Mouse (Mus musculus) heart, embryonic 13.5 days (tissue): ENCODE measurements around the gene Dhrs13. TPM values are rescaled to one million over a fixed set of nuclear protein-coding genes. Genes with fewer than 3 reads are reported as not detected.
A peak's percentile ranks its signal among the peaks of the same experiment; 100 is the strongest.
"Not testable (repeated sequence)": the region's sequence is repeated elsewhere in the genome, so short reads cannot be mapped to it uniquely, and the experiment has no call there.

Experiments
- ATAC-seq: fragments of 200-750 bp; cut with Nextera tagmentation; 2 replicates; pipeline ENCODE4 v1.8.0; 2017; ENCODE audit warnings: moderate TSS enrichment; ENCODE audit not compliant: insufficient number of reproducible peaks, low FRiP score, low TSS enrichment; ENCODE audit errors: extremely low read depth
- H3K27ac ChIP-seq: fragments of 300-500 bp; sonication (generic); replicated peaks from 2 replicates; pipeline ENCODE4 v1.5.1; 2015; ENCODE audit warnings: moderate library complexity, mild to moderate bottlenecking, inconsistent platforms
- H3K27me3 ChIP-seq: fragments of 300-500 bp; sonication (generic); replicated peaks from 2 replicates; pipeline ENCODE4 v1.6.1; 2015; ENCODE audit warnings: mild to moderate bottlenecking, inconsistent platforms
- H3K36me3 ChIP-seq: fragments of 300-500 bp; sonication (generic); 2 replicates; pipeline ENCODE4 v1.6.1; 2015; ENCODE audit warnings: mild to moderate bottlenecking, inconsistent platforms
- H3K4me1 ChIP-seq: fragments of 300-500 bp; sonication (generic); 2 replicates; pipeline ENCODE4 v1.6.1; 2015; ENCODE audit warnings: inconsistent platforms
- H3K4me2 ChIP-seq: fragments of 300-500 bp; sonication (generic); 2 replicates; pipeline ENCODE4 v1.6.1; 2015; ENCODE audit warnings: inconsistent platforms, mild to moderate bottlenecking, moderate library complexity
- H3K4me3 ChIP-seq: fragments of 300-500 bp; sonication (generic); 2 replicates; pipeline ENCODE4 v1.5.1; 2015; ENCODE audit warnings: moderate library complexity, mild to moderate bottlenecking, inconsistent platforms
- H3K9ac ChIP-seq: fragments of 300-500 bp; sonication (generic); 2 replicates; pipeline ENCODE4 v1.6.1; 2015; ENCODE audit warnings: inconsistent platforms, mild to moderate bottlenecking, moderate library complexity
- H3K9me3 ChIP-seq: fragments of 300-500 bp; sonication (generic); 2 replicates; pipeline ENCODE4 v1.6.1; 2016; ENCODE audit warnings: inconsistent platforms
- WGBS: fragments of 180-500 bp; shearing (Covaris S2); methylation state at CpG from one replicate; pipeline ENCODE4 v1.1.7; 2015; ENCODE audit warnings: mixed read lengths; 5-methylcytosine and 5-hydroxymethylcytosine counted together
- polyA plus RNA-seq: library from polyadenylated mRNA; unstranded; fragments of >200 nt; fragmentation: Nextera tagmentation; extraction: Ambion mirVana; gene quantifications from 2 replicates; pipeline ENCODE4 v1.2.1, GENCODE M21; 2015

Gene Dhrs13
- polyA plus RNA-seq, 1 experiment from 2014 or later, result 13.2 TPM

DNA sequence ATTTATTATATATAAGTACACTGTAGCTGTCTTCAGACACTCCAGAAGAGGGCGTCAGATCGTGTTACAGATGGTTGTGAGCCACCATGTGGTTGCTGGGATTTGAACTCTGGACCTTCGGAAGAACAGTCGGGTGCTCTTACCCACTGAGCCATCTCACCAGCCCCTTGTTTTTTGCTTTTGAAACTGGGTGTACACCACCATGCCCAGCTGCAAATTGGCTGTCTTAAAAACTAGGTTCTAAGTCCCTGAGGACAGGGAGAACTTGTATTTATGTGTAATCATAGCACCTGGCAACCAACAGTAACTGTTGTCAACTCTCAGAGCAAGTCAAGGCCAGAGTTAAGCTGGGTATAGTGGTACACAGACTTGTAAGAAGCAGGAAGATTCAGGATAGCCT, 16.6 kb downstream of the Dhrs13 start:
- H3K4me1 ChIP-seq, result peaks cover 17% of the 10 kb centered on the region
- H3K27me3 ChIP-seq, ATAC-seq, H3K4me3 ChIP-seq, H3K4me2 ChIP-seq, H3K9ac ChIP-seq, H3K9me3 ChIP-seq, H3K27ac ChIP-seq: not testable (repeated sequence)
- 81% methylated on average over 3 of the region's 4 CpGs for WGBS
- H3K36me3 ChIP-seq, result peaks cover 48% of the 10 kb centered on the region

DNA sequence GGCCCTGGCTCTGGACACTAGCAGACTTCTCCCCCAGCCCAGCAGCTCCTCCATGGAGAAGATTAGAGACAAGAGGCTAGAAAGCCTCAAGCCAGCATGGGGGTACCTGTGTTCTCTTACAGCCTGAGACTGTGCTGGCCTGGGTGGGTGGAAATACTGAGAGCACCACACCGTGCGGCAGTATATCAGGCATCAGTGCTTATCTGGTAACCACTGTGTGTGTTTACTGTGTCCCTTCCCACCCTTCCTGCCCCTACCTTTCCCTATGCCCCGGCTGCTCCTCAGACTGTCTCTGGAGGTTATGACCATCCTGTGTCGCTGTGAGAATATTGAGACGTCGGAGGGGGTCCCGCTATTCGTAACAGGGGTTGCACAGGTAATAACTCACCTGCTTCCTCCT, 21.0 kb downstream of the Dhrs13 start:
- Histone ChIP-seq H3K4me3 (no peak overlapping the region), H3K9ac (no peak overlapping the region), H3K4me1 (no peaks in the 10 kb centered on the region), H3K27me3 (no peaks in the 10 kb centered on the region), H3K4me2 (no peak overlapping the region), H3K36me3 (peaks cover 77% of the 10 kb centered on the region), H3K9me3 (no peaks in the 10 kb centered on the region), H3K27ac (no peak overlapping the region)
- WGBS, result 77% methylated on average over 8 of the region's 8 CpGs
- ATAC-seq, result no peak

DNA sequence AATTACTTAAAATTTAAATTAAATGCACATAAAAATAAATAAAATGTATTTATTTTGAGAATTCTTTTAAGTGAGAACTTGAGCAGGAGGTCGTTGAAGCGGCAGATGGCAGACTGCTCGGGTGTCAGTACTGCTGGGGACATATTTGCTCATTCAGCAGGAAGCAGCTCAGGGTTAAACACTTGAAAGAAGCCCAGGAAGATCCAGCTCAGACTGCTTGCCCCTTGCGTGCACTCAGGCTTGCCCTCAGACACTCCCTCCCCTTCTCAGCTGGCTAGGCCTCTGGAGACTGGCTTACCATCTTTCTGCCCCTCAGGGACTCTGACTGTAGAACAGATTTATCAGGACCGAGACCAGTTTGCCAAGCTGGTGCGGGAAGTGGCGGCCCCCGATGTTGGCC, 24.9 kb downstream of the Dhrs13 start:
- Histone ChIP-seq H3K4me1 (peaks cover 7% of the 10 kb centered on the region), H3K9ac (no peak overlapping the region), H3K27me3 (no peaks in the 10 kb centered on the region), H3K4me3 (no peak overlapping the region), H3K27ac (no peak overlapping the region), H3K36me3 (peaks cover 72% of the 10 kb centered on the region), H3K9me3 (no peaks in the 10 kb centered on the region), H3K4me2 (no peak overlapping the region)
- no peak for ATAC-seq
- WGBS, result 84% methylated on average over 8 of the region's 8 CpGs

DNA sequence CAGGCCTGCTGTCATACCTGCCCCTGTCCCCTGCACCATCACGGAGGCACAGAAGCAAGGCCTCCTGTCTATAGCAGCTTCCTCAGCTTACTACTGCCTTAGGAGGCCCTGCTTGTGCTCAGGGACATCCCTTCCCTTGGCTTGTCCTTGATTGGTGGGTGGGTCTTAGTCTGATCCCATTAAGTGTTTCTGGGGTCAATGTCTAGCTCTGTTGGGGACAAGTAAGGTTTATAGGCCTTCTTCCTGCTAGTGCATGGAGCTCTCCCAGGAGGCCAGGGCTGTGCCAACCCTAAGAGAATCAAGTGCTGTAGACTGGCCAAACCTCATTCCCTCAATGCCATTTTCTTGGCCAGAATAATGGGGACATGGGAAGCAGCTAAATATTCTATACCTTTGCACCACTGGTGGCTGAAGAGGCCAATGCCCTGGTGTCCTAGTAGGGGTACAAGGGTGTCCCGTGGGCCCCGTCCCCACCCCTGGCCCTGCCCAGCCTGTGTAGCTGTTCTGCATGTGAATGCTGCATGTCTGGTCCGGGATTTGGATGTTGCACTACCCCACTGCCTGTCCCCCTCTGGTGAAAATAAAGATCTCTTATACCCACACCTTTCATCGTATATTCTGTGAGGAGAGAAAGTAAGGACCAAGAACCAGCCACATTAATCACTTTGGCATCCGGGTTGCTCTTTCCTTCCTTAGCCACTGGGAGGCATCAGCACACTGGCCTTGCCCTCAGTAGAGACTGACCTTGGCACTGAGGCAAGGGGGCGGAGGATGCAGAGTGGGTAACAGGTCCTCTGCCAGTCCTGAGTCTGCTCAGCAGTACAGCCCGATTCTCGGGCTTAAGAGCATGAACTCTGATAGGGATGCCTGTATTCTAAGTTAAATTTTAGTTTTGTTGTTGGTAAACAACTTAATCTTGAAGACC, 28.0 kb downstream of the Dhrs13 start:
- 44% methylated on average over 9 of the region's 9 CpGs for WGBS
- no peaks in the 10 kb centered on the region for H3K9me3 ChIP-seq
- peaks cover 48% of the 10 kb centered on the region for H3K36me3 ChIP-seq
- H3K27ac ChIP-seq, result no peak overlapping the region
- no peak overlapping the region for H3K9ac ChIP-seq
- H3K27me3 ChIP-seq, result no peaks in the 10 kb centered on the region
- H3K4me2 ChIP-seq, result no peak overlapping the region
- H3K4me1 ChIP-seq, result peaks cover 7% of the 10 kb centered on the region
- peak; percentile 51; the same call in 1 of the 2 replicates for ATAC-seq
- H3K4me3 ChIP-seq, result no peak overlapping the region

- Histone ChIP-seq H3K36me3 (peaks cover 25% of the 10 kb centered on the region), H3K9me3 (no peaks in the 10 kb centered on the region), H3K4me1 (peaks cover 7% of the 10 kb centered on the region), H3K9ac (no peak overlapping the region), H3K27me3 (no peaks in the 10 kb centered on the region), H3K4me2 (no peak overlapping the region), H3K4me3 (no peak overlapping the region), H3K27ac (no peak overlapping the region)
- ATAC-seq, result no peak
- WGBS, result 83% methylated on average over 1 of the region's 1 CpGs
Measured at GRCm38 (mm10) chr11:78062563-78062962, 30.5 kb downstream of the Dhrs13 start.

DNA sequence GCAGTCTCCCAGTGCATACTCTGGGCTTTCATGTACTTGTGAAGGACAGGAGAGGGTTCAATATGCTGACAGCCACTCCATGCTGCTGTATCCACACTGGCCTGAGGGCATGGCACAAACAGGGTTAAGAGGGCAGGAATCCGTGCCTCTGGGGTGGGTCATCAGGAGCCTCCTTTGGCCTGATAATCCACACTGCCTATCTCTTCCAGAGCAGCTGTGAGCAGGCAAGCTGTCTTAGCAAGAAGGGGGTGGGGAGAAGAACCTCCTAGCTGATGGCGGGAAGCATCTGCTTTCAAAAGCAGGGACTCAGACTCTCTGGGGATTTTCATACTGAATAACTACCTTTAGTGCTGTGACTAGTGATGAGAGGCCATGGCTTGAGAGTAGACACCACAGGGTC, 33.8 kb downstream of the Dhrs13 start:
- Histone ChIP-seq H3K9me3 (no peaks in the 10 kb centered on the region), H3K4me2 (no peak overlapping the region), H3K27ac (no peak overlapping the region), H3K4me3 (no peak overlapping the region), H3K4me1 (peaks cover 11% of the 10 kb centered on the region), H3K27me3 (no peaks in the 10 kb centered on the region), H3K36me3 (0 out of 2 replicates have a peak, but pooled peaks cover 2% of the 10 kb centered on the region), H3K9ac (no peak overlapping the region; the same call in 1 of the 2 replicates)
- 27% methylated on average over 2 of the region's 2 CpGs for WGBS
- ATAC-seq, result peak; percentile 37; the same call in 1 of the 2 replicates

- no peak overlapping the region for H3K4me2 ChIP-seq
- no peak overlapping the region for H3K9ac ChIP-seq
- H3K27ac ChIP-seq, result no peak overlapping the region
- no peaks in the 10 kb centered on the region for H3K27me3 ChIP-seq
- ATAC-seq, result no peak
- H3K36me3 ChIP-seq, result 0 out of 2 replicates have a peak, but pooled peaks cover 4% of the 10 kb centered on the region
- H3K4me1 ChIP-seq, result peaks cover 11% of the 10 kb centered on the region
- H3K9me3 ChIP-seq, result no peaks in the 10 kb centered on the region
- WGBS, result 34% methylated on average over 2 of the region's 2 CpGs
- no peak overlapping the region for H3K4me3 ChIP-seq
Measured at GRCm38 (mm10) chr11:78066641-78067040, 34.6 kb downstream of the Dhrs13 start.

GRCm38 (mm10) chr11:78067566-78067965, 35.5 kb downstream of the Dhrs13 start:
- Histone ChIP-seq H3K36me3 (peaks cover 12% of the 10 kb centered on the region), H3K4me2 (no peak overlapping the region), H3K4me1 (peaks cover 11% of the 10 kb centered on the region), H3K4me3 (no peak overlapping the region), H3K9ac (no peak overlapping the region), H3K27me3 (no peaks in the 10 kb centered on the region), H3K9me3 (no peaks in the 10 kb centered on the region), H3K27ac (no peak overlapping the region; the same call in 1 of the 2 replicates)
- ATAC-seq, result no peak
- 74% methylated on average over 5 of the region's 5 CpGs for WGBS

- no peak for ATAC-seq
- H3K36me3 ChIP-seq, result peaks cover 28% of the 10 kb centered on the region
- 70% methylated on average over 5 of the region's 5 CpGs for WGBS
- peaks cover 20% of the 10 kb centered on the region for H3K4me1 ChIP-seq
- H3K27me3 ChIP-seq, result no peaks in the 10 kb centered on the region
- no peak overlapping the region for H3K4me2 ChIP-seq
- H3K4me3 ChIP-seq, result no peak overlapping the region
- H3K9me3 ChIP-seq, result no peaks in the 10 kb centered on the region
- H3K27ac ChIP-seq, result no peak overlapping the region
- H3K9ac ChIP-seq, result peak overlapping the region; percentile 50; the same call in 1 of the 2 replicates
Measured at GRCm38 (mm10) chr11:78069130-78069529, 37.0 kb downstream of the Dhrs13 start.

- H3K27ac ChIP-seq, result peak overlapping the region; percentile 28; the same call in 1 of the 2 replicates
- WGBS, result 30% methylated on average over 6 of the region's 6 CpGs
- H3K4me1 ChIP-seq, result peaks cover 20% of the 10 kb centered on the region
- H3K9me3 ChIP-seq, result no peaks in the 10 kb centered on the region
- H3K4me3 ChIP-seq, result no peak overlapping the region
- peaks cover 33% of the 10 kb centered on the region for H3K36me3 ChIP-seq
- 0 out of 2 replicates have a peak, but pooled peaks have one; percentile 38 for ATAC-seq
- peak overlapping the region; percentile 50 for H3K9ac ChIP-seq
- no peaks in the 10 kb centered on the region for H3K27me3 ChIP-seq
- peak overlapping the region; percentile 7; the same call in 1 of the 2 replicates for H3K4me2 ChIP-seq
Measured at GRCm38 (mm10) chr11:78069646-78070045, 37.6 kb downstream of the Dhrs13 start.

DNA sequence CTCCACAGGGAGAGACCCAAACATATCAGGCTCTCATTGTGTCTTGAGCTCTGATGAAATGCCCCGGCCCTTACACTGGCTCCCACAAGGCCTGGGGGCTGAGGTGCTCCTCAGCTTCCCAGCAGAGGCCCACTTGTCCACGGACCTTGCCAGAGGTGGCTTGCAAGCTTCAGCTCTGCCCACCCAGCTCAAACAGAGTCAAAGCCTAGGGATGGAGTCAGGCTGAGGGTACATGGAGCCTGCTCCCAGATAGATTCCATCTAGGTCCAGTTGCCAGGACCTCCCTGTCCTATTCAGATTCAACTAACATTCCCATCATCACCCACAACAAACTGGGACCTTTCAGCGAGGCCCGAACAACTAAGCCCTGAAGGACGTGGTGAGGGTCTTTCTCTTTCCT, 39.9 kb downstream of the Dhrs13 start:
- 68% methylated on average over 5 of the region's 5 CpGs for WGBS
- no peak for ATAC-seq
- H3K27ac ChIP-seq, result peak overlapping the region; percentile 56; the same call in 1 of the 2 replicates
- peaks cover 56% of the 10 kb centered on the region for H3K36me3 ChIP-seq
- peaks cover 20% of the 10 kb centered on the region for H3K4me1 ChIP-seq
- peak overlapping the region; percentile 28; the same call in 1 of the 2 replicates for H3K9ac ChIP-seq
- peak overlapping the region; percentile 11; the same call in 1 of the 2 replicates for H3K4me3 ChIP-seq
- H3K9me3 ChIP-seq, result no peaks in the 10 kb centered on the region
- no peaks in the 10 kb centered on the region for H3K27me3 ChIP-seq
- H3K4me2 ChIP-seq, result peak overlapping the region; percentile 50
